Mouse (Mus musculus): ENCODE measurements at regions not wholly inside any gene's neighbourhood (a gene's known extent, or its start where the extent isn't known, plus 50 kb on each side); places are given as distances from the start of the nearest gene placed in this dataset.

- TF ChIP-seq EP300 (IDR thresholded peaks at IDR 0.05; ENCODE audit: low read depth), result no peak
- no peak for TF ChIP-seq CTCF (IDR thresholded peaks at IDR 0.05; ENCODE audit: low read depth)
These were observed 150.1 kb upstream of the Jarid2 start for GRCm38 (mm10) chr13:44579215-44579614.
